Mouse (Mus musculus) CD4-positive, CD25-positive, alpha-beta regulatory T cell, adult 9 weeks (primary cell): ENCODE results near the gene Unc79. TPM values are rescaled to one million over a fixed set of nuclear protein-coding genes. Genes with fewer than 3 reads are reported as not detected.

Source experiments
- polyA plus RNA-seq: library from polyadenylated mRNA; unstranded; fragments of 100-300 nt; shearing (Covaris generic); gene quantifications from one replicate; pipeline ENCODE4 v1.2.1, GENCODE M21; 2017

The Unc79 gene
- 0.51 TPM for polyA plus RNA-seq

DNA sequence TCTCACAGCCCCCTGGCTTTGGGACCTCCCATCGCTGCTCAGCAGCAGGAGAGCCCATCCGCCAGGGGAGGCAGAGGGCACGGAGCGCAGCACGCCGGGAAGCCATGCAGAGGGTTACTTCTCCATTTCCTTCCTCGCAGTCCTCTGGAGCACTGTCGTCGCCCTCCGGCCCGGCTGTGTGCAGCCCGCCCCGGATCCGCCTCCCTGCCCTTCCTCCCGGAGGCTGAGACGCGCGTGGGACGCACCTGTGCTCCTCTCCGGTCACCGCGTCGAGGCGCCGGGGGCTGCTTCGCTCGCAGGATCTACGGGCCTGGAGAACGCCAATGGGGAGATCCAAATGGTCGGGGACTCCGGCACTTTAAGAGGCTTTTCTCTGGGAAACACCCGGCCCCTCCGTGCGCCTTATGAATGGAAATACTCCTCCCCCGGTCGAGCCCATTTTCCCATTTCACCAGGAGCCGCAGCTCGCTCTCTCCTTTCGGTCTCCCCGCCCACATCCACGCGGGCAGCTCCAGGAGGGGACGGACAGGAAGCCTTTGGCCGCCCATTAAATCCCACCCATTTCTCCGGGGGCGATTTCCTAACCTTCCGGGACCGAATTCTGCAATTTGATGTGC, at the start of gene Unc79:
Gene Unc79, plus strand, starts transcription at position 82 of the 617 bp plus-strand sequence.

DNA sequence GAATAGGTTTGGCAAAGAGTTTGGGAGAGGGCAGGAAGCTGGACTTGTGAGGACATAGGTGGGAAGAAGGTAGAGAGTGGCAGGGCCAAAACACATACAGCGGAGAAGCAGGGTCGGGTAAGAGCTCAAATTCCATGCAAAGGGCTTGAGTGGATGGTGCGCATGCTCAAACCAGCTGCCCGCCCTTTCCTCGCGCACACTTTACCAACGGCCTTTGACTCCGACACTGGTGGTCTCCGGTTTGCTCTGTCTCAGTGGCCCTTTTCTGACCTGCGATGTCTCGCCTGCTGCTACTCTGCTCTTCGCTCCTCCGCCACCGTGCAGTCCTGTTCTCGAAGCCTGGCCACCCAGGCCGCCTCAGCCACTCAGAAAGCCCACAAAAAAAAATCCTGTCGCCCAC, 49.6 kb upstream of the Unc79 start, which contains the start of gene Cox8c:
Gene Cox8c, plus strand, starts transcription at position 226 of the 400 bp plus-strand sequence.

Other genes starting within 250 kb of the Unc79 start
- 25.9 TPM for gene Itpk1, start 243.9 kb upstream of the Unc79 start, polyA plus RNA-seq
- 9.7 TPM for gene Moap1, start 205.2 kb upstream of the Unc79 start, polyA plus RNA-seq
- gene Tmem251, start 205.1 kb upstream of the Unc79 start, polyA plus RNA-seq, result 10.3 TPM
- gene Gm28051, start 191.1 kb upstream of the Unc79 start, polyA plus RNA-seq, result not detected
- gene Gon7, start 191.1 kb upstream of the Unc79 start, polyA plus RNA-seq, result 27.5 TPM
- 36.2 TPM for gene Ubr7, start 190.9 kb upstream of the Unc79 start, polyA plus RNA-seq
- gene Gm20604, start 190.2 kb upstream of the Unc79 start, polyA plus RNA-seq, result 7.6 TPM
- 6.2 TPM for gene Btbd7, start 70.4 kb upstream of the Unc79 start, polyA plus RNA-seq
- gene Cox8c, start 49.5 kb upstream of the Unc79 start, polyA plus RNA-seq, result not detected